Mouse (Mus musculus): ENCODE measurements around the gene Dnajc25.

Gene Dnajc25

DNA sequence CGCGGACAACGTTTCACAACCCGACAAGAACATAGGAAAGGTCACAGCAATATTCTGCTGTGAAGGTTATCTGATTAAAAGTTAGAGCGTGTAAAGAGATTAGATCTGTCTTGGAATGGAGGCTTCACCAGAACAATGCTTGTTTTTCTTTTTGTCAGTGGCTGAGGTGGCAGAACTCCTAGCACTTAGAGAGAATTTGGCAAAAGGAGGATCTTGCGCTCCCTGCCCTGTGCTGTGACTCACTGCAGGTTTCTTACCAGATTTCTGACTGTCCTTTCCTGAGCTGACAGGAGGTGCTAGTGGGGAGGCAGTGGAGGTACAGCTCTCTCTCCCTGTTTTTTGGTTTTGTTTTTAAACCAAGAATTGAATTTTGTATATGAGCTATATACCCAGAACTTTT, 12.2 kb downstream of the Dnajc25 start:
- no peak for DNase-seq

DNA sequence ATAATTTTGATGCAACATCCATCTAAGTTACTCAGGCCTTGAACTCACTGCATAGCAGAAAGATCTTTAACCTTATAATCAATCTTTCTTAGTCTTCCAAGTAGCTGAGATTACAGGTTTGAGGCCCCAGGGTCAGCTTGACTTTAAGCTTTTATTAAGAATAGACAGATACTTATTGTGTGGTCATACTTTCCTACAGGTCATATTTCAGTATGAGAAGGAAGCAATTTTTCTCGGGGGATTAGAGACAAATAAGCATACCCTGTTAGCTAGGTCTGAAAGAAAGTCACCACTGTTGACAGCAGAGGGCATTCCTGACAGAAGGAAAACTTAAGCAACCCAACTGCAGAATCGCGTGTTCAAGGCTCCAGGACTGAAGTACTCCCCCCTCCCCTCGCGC, 13.1 kb downstream of the Dnajc25 start:
- DNase-seq, result no peak

DNA sequence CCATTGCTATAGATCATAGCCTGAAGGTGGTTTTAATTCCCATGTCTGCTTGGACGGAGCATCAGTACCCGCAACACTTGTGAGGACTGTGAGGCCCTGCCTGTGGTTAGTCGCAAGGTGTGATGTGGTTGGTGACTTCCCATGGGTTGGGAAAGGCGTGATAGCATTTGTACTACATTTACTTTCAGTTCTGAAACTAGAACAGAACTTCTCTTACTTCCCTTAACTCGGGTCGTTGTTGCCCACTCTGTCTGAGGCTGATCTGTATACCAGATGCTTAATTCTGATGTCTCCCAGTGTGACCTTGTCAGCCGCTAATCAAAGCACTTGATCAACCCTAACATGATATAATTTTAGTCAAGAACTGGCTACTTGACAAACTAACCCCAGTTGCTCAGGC, 14.3 kb downstream of the Dnajc25 start:
- no peak for DNase-seq

DNA sequence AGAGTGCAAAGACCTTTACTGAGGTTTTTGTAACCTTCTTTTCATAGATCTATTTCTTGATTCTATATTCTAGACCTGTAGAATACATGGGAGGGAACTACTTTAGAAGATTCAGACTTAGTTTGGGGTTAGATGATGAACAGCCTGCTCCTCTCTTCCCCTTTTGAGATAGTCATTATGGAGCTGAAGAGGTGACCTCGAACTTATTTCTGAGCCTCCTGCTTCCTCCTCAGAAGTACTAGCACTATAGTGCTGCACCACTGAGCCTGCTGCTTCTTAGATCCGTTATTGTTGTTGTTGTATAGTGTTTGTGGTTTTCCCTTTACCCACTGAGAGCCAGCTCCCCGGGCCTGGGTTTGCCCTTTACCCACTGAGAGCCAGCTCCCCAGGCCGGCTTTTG, 14.8 kb downstream of the Dnajc25 start:
- DNase-seq, result no peak

DNA sequence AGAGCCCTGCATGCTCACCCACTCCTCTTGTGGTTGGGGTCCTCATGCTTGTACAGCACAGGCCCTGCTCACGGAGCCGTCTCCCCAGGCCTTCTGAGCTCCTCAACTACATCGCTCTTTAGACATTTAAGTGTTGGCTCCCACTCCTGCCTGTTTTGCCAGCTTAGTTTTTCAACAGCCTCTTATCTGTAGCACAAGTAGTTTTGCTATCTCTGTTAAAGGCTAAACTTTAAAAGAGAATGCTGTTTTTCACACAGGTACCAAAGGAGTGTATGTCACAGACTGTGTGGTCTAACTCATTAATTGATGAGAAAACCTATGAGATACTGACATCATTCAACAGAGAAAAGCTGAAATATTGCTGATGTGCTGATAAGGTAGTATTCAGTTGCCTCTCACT, 16.6 kb downstream of the Dnajc25 start:
- no peak for DNase-seq

DNA sequence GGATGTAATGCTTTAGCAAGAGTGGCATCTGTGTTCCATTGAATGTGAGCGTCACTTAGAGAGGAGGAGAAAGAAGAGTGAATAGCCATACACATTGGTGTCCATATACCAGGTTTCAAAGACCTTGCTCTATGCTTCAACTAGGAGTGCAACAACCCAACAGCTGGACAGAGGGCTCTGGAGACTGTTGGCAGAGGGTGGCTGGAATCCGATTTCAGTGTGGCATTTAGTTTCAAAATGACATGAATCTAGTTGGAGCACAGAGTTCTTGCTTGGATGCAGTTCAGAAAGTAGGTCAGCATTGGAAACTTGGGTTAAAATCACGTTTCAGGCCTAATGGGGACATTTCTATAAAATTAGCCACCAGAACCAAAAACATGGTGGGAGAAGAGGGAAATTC, 20.3 kb downstream of the Dnajc25 start:
- no peak for DNase-seq

DNA sequence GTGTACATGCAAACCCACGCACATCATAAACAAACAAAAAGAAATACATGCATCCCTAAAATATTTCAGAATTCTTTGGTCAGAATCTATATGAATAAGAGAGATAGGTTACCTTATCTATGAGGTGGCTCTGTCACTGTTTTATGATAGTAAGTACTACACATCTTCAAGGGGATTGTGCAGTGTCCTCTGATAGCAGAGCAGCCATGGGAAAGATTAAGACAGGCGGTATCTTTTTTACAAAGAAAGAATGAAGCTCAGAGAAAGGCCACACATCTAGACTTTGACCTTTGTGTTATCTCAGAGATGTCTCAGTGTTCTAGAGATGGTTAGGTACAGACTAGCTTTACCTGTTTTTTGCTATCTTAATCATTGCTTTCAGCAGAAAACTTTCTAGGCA, 22.1 kb downstream of the Dnajc25 start:
- DNase-seq, result no peak

DNA sequence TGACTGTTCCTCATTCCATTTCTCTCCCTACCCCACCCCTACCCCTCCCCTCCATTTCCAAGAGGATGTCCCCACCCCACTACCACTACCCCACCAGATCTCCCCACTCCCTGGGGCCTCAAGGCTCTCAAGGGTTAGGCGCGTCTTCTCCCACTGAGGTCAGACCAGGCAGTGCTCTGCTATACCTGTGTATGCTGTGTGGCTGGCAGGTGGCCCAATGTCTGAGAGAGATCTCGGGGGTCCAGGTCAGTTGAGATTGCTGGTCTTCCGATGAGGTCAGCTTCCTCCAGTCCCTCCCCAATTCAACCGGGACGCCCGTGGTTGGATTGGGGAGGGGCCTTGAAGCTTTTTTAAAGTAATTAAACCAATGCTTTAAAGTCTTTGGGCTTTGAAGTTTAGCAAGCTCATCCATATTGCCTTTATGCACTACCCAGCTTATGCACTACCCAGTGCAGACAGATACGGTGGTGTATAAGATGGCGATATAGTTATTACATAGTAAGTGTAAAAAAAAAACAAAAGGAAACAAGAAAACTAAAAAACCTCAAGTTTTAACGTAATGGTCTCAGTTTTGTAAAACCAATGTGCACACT, 39.6 kb downstream of the Dnajc25 start:
- no peak for DNase-seq

DNA sequence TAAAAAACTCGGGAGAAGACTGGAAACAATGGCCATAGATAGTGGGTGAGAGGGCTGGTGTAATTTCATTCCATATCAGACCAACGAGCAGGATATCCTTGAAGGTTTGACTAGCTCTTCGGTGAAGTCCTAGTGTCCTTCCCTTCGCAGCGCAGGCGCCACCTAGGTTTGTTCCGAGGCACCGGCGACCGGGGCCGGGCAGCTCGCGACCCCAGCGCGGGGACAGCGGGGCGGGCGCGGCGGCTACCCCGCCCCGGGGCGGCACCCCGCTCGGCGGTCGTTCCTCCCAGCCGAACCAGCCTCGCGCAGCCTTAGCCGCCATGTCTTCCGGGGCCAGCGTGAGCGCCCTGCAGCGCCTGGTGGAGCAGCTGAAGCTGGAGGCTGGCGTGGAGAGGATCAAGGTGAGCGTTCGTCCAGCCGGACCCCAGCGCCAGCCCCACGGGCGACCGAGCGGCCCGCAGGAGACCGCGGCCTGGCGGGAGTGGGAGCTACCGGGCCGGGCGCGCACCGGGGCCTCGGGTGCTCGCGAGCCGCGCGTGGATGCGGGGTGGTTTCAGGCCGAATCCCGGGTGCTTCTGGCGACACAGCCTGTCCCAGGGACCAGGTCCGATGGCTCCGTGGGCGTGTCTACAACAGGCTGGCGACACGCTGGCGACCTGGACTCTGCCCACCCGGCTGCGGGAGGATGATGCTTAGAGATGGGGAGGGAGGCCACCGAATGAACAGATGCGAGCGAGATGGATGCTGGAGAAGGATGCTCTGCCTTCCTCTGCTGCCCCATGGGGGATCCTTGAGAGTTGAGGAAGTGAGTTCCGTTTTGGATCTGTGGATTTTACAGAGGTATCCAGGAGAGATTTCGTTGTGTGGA, 40.3 kb downstream of the Dnajc25 start, which contains the start of gene Gng10:
Gng10 (plus strand) TSS at position 171 of the 868 bp plus-strand sequence.
- DNase-seq, result peak; percentile 81

DNA sequence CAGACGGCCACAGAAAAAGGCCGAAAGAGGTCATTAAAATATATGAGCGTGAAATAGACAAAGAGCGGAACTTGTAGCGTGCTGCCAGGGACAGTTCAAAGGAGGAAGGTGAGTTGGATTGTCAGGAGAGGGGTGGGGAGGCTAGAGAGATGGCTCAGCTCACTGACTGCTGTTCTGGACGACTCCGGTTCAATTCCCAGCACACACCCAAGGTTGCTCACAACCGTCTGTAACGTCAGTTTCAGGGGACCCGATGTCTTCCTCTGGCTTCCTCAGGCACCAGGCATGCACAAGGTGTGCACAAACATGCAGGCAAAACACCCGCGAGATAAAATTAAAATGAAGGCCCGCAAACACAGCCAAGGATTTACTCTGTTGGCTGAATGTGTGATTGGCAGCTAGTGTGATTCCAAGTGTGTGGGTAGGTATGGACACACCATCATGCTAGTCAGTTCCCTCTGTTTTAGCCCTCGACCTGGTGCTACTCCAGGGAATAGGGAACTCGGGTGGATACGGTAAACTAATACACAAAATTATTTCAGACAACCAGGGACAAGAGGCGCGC, 41.0 kb downstream of the Dnajc25 start:
- no peak for DNase-seq

DNA sequence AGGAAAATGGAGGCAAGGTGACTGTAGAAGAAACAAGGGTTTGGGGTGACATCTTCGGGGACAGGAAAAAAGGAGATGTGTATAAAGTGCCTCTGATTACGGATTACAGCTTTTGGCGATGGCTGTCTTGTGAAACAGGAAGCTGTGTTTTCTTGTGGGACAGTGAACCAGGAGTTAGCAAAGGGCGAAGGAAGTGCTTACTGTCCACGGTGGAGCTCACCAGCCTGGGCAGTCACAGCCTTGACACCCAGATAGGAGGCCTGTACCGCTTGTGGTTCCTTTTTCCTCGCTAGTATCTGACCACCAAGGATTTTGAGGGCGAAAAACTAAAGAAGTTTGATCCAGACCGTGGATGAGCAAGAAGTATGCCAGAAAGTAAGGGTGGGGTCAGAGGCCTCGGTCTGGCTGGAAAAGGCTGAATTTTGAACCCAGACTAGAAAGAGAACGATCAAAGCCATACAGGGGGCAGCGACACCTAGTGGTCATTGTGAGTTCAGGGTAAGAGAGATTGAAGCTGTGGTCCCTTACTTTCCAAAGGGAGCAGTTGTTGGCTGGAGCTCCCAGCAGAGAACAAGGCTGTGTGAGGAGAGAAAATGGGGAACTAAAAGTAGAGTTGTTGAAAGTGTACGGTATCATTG, 41.7 kb downstream of the Dnajc25 start:
- peak; percentile 72 for DNase-seq

DNA sequence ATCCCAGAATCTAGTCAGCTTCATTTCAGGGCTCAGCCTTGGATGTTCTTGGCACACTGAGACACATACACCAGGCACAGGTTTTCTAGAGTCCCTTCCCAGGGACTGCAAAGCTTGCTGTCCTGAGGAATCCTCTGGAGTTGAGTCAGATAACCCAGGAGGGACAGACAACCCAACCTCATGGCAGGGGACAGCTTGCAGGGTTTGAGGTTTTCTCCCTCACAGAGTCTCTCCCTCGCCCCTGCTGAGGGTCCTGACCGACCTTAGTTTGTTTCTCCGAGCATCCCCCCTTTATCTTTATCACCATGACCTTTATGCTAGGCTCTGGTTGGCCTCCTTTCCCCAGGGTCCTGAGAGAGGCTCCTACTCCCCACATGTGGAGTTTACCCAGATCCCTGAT, 42.7 kb downstream of the Dnajc25 start:
- DNase-seq, result no peak

DNA sequence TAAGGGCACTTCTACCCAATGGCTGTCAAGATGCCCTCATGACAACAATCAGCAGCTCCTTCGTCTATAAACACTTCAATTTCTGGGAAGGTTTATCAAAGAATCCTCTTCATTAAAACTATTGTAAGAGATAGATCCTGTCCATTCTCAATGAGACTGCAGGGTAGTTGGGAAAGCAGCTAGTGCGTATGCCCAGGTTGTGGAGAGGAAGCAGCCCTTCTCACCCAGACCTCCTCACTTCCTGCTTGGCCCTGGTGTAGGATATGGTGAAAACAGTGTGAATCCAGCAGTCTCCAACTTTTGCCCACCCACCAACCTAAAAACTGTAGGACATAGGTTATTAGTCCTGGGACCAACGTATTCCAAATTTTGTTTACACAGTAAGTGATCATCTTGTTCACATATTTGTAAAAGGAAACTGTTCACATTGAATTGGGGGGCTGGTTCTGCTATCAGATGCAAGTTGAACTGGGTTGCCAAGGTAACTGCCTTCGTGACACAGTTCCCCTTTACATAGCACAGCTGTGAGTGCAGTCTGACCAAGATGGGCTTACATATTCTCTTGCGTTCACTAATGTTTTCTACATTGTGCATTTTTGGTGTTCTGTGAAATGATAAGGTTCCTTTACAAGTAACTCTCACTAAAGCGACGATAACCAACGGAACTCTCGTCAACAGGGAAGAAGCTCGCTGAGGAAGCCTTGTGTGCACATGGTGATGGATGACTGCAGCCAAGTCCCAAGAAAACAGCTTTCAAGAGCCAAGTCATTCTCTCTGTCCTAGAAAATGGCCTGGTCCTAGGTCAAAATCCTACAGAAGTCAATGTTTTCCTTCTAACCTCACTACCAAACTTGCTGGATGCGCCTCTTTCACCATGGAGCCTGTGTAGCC, 45.8 kb downstream of the Dnajc25 start:
- no peak for DNase-seq

DNA sequence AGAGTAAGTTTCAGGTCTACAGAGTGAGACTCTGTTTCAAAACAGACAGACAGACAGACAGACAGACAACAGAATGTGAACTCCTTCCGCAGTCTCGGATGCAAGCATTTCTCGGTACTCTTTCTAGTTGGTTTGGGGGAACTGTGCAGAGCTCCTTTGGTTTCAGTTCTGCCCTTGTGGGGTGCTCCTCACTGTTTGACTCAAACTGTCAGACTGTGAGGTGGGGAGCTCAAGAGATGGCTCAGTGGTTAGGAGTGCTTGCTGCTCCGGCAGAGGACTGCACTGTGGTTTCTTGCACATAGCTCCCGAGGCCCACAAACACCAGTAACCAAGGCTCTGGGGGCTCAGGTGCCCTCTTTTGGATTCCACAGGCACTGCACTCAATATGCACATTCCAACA, 48.2 kb downstream of the Dnajc25 start:
- DNase-seq, result no peak

DNA sequence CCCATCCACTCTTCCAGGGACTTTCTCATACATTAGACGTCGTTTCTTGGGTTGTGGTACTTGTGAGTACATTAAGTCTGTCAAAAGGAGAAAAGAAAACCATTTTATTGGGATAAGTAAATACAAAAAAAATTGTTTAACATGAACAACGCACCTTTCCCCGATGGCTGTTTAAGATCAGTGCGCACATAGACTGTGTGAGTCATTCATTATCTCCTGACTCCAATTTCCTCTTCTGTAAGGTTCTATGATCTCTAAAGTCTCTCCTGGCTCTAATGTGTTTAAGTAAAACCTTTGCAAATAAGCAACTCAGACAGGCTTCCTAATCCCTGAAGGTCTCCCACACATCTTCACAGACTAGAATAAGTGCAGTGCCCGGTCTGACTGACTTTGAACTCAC, 49.0 kb downstream of the Dnajc25 start:
- no peak for DNase-seq

DNA sequence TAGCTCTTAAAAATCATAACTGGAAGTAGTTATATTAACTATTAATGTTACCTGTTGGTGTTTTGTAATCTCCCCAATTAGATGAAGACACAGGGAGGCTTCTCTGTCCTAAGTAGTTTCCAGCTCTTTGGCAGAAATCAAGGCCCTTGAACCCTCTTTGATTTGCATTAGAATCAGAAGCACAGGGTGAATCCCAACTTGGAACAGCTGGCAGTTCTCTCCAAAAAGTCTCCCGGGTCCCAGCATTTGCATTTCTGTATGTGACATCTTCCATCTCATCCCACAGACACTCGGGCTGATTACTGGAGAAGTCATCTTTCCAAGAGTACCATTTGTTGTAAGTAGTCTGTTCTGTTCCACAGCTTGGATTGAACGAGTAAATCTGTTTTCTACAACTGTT, 52.4 kb downstream of the Dnajc25 start:
- DNase-seq, result no peak

DNA sequence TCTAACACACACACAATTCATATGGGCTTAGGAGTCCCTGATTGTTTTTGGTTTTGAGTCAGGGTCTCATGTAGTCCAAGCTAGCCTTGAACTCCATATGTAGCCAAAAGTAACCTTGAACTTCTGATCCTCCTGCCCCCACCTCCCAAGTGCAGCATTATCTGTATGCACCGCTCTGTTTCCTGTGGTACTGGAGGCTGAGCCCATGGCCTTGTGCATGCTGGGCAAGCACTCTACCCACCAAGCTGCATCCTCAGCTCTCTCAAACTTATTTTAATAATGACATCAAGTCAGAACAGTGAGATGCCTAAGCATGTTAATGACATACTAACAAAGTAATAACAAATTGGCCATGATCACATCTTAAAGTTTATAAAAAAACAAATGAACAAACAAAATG, 56.2 kb downstream of the Dnajc25 start:
- DNase-seq, result no peak

DNA sequence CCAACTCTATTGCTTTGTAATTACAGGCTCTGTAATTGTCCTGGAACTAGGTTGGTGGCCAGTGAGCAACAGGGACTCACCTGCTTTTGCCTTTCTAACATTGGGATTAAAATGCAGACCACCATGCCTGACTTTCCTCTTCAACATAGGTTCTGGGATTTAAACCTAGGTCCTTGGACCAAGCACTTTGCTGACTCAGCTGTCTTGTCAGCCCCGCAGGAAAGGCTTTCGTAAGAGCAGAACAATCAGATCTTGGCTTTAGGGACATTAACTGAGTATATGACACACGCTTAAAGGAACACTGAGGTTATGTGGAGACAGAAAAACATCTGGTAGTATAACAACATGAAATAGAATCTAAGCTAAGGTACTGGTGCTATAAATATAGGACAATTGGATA, 63.1 kb downstream of the Dnajc25 start:
- no peak for DNase-seq

DNA sequence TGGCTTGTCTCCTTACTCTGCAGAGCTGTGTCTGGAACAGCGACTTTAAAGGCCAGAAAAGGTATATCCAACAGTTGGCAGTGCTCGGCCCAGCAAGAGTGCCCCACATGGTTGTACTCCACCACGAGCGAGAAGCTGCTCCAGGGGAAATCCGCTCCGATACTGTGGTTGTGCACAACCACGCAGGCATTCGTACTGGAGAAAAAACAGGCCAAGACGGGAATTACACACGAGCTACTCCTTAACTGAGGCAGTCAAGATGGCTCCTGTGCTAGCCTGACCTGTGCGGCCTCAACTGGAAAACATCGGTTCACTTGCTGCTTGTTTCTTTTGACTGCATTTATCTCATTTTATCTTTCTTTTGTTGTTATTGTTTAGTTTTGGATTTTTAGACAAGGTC, 67.7 kb downstream of the Dnajc25 start:
- DNase-seq, result no peak

DNA sequence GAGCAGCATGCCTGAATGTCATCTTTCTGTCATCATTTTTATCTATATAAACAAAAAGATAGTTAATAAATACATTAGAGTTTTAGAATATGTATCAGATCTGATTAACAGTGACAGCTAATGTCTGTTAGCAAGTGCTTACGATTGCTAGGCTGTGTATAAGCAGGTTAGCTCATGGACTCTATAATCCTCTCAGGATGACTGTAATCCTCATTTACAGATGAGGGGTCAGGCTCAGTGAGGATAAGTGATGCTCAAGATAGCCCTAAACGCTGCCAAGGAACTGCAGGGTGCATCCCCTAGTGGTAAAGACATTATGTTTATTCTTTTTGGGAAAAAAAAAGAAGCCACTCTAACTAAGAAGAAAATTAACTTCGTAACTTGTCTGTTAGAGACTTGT, 74.4 kb downstream of the Dnajc25 start:
- DNase-seq, result no peak

Data from kidney, postnatal 14 days (tissue).